Mouse (Mus musculus): ENCODE data around the gene Ice2.
A peak's percentile ranks its signal among the peaks of the same experiment; 100 is the strongest.

Ice2 gene

DNA sequence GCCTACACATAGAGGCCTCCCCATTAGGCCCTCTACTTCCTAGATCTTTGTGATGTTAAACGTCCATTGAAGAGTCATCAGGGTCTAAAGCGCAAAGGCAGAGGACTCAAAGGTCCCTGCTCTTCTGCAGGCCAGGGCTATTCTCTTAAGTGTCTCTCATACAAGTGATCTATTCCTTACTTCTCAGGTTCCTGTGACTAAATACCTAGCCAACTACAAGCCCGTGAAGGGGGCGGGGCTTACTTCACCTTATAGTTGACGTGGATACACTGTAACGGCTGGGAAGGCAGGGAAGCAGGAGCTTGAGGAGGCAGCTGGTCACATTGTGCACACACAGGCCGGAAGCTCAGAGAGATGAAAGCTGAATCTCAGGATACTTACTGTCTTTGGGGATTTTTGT is 62.2 kb downstream of the Ice2 start:
- DNase-seq (ENCODE audit: low read depth): no peak

GRCm38 (mm10) chr9:69463046-69463445 is 65.3 kb downstream of the Ice2 start:
- no peak for DNase-seq (ENCODE audit: low read depth)

GRCm38 (mm10) chr9:69464109-69464756 is 66.5 kb downstream of the Ice2 start:
- no peak for DNase-seq (ENCODE audit: low read depth)

DNA sequence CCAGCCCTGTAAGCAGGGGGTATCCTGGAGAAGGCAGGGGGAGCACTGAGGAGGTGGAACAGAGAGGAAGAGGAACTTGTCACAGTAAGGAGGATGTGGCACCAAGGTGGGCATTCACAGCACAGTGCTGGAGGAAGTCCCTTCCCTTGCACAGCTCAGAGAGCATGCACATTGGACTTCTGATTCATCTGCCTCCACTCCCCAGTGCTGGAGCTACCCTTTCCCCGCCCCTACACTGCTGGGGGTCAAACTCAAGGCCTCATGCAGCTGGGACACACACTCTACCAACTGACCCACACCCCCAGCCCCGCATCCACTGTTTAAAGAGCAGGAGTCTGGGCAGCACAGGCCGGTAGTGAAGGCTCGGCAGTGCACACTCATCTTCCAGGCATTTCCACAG is 68.4 kb downstream of the Ice2 start:
- peak; percentile 79 for DNase-seq (ENCODE audit: low read depth)

DNA sequence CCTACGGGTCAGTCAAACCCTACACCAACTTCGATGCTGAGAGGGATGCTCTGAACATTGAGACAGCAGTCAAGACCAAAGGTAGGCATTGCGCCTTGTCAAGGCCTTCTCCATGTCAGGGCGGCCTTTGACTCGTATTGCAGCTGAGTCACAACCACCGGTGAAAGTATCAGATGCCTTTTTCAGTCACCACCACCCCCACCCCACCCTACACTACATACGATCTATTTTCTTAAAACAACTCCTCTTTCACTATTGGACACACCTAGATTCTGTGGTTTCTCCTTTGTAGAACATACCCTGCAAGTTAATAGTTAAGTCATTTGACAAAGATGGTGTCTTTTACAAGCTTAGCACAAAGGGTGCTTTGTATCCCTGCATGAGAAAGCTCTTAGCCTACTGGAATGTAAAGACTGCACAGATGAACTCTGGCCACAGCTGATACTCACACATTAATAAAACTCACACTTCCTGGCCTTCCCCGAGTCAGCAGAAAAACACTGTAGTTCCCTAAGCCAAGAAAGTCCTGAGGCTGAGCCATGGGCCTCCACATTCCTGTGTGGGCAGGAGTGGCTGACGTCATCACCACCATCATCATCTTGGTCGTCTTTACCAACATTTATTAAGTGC is 69.7 kb downstream of the Ice2 start:
- peak; percentile 91 for DNase-seq (ENCODE audit: low read depth)

DNA sequence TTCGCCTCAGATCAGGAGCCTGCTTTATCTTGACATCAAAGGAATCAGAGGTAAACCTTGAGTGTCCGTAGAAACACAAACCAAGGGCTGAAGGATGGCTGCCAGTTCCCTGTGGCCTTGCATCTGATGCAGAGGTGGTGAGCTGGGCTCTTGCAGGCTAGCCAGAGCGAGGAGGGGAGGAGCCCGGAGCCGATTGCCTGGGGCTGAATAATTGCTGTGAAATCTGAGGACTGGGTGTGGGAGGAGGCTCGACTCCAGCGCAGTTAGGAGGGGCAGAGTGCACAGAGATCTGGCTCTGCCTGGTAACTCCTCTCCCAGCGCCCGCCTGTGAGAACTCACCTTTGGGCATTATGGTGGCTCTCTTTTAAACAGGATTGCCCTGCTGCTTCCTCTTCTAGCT is 71.3 kb downstream of the Ice2 start:
- peak; percentile 89 for DNase-seq (ENCODE audit: low read depth)

- DNase-seq (ENCODE audit: low read depth): no peak
Measured at GRCm38 (mm10) chr9:69470362-69470761, 72.7 kb downstream of the Ice2 start.

DNA sequence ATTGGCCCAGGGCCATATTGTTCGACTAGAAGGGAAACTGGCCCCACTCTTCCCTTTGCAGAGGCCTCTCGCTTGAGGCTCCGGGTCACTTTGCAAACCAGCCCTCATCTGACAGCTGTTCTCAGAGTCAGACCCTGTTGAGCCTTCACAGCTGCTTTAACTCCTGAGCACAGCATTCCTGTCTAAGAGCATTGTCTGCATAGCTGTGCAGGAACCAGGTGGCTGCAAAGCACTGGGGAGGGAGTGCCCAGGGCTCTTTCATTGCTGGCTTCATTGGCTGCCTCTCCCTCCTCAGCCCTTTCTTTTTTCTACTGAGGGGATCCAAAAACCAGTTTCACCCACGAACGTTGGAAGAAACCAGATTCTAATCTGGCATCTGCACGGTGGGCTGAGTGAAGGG is 73.2 kb downstream of the Ice2 start:
- no peak for DNase-seq (ENCODE audit: low read depth)

- DNase-seq (ENCODE audit: low read depth): peak; percentile 95
Measured at GRCm38 (mm10) chr9:69472724-69473123, 75.0 kb downstream of the Ice2 start.

DNA sequence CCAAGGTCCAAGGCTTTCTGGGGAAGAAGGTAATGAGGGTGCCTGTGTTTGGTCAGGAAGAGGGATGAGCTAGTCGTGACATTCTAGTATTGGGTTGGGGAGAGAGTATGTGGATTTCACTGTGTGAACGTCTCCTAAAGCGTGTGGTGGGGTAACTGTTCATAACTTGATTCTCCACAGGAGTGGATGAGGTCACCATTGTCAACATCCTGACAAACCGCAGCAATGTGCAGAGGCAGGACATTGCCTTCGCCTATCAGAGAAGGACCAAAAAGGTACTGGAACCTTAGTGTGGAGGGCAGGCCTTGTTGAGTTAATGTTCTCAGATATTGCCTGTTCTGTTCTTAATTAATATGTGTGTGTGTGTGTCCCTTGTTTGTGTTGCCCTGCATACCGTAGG is 78.2 kb downstream of the Ice2 start:
- no peak for DNase-seq (ENCODE audit: low read depth)

DNA sequence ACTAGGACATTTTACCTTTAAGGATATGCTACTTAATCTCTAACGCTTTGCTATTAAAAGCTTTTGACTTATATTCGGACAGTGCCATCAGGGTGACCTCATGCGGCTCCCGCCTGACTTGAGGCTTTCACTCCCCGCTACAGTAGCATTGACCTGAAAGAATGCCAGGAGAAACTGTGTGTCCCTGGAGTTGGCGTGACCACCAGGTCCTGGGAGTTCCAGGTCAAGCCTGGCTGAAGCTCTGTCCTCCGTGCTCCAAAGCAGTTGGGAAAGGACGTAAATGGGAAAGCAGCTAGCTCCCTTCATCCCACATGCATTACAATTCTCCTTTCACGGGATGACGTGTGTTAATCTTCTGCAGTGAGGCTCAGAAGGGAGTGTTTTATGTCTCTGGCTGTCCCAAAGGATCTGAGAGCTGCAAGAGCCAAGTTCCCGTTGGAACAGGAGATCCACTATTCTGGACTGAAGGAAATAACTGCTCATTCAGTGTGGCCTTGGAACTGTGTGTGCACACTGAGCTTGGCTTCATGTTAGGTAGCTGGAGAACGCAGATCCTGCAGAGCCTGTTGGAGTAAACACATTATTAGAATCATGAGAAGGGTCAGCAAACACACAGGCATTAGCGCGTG is 79.6 kb downstream of the Ice2 start:
- no peak for DNase-seq (ENCODE audit: low read depth)

- DNase-seq (ENCODE audit: low read depth): no peak
Measured at GRCm38 (mm10) chr9:69477824-69478222, 80.1 kb downstream of the Ice2 start.

DNA sequence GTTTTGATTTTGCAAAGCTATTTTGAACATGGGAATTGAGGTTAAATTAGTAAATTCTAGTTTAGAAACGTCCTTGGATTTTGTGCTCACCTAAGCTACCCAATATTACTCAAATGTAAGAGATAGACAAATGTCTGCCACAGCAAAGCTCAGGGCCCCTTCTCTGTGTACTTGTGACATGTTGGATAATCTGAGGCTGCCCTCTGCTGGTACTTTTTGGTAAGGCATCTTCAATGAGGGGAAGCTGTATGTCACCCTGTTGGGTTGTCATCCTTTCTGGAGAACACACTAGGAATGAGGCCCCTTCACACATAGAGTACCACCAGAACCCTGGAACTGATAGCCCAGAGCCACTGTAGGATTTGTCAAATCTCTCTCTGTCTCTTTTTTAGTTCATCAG is 82.6 kb downstream of the Ice2 start:
- DNase-seq (ENCODE audit: low read depth): no peak
